Mouse (Mus musculus) frontal cortex, postnatal 14 days (tissue): ENCODE results near the gene Sec22c.
A peak's percentile ranks its signal among the peaks of the same experiment; 100 is the strongest.

Experiments
- DNase-seq, 2 experiments: peaks; one replicate each; pipeline ENCODE4 v3.0.0; 2022; ENCODE audit warnings: low spot score in 2 of 2

Sec22c gene

GRCm38 (mm10) chr9:121647026-121647425, 58.3 kb downstream of the Sec22c start:
- DNase-seq: no peak

- no peak for DNase-seq
Observed at GRCm38 (mm10) chr9:121644855-121645254, 60.4 kb downstream of the Sec22c start.

GRCm38 (mm10) chr9:121642401-121643181, 62.7 kb downstream of the Sec22c start, which contains the start of gene Vipr1:
TSS of gene Vipr1 (plus strand) at chr9:121642716.
- DNase-seq: peak; percentile 74 to 76

GRCm38 (mm10) chr9:121642001-121642400, 63.3 kb downstream of the Sec22c start, which contains the start of gene Lyzl4:
TSS of gene Lyzl4 (minus strand) at chr9:121642096.
- peak; percentile 70 to 74 for DNase-seq

GRCm38 (mm10) chr9:121641235-121641915, 63.9 kb downstream of the Sec22c start:
- peak in 1 of 2 experiments; percentile 37 for DNase-seq

- peak in 1 of 2 experiments; percentile 44 for DNase-seq
Observed at GRCm38 (mm10) chr9:121639790-121640189, 65.5 kb downstream of the Sec22c start.

- no peak for DNase-seq
Observed at GRCm38 (mm10) chr9:121635835-121636576, 69.3 kb downstream of the Sec22c start.

GRCm38 (mm10) chr9:121633306-121633705, 72.0 kb downstream of the Sec22c start:
- DNase-seq: no peak

GRCm38 (mm10) chr9:121632891-121633290, 72.4 kb downstream of the Sec22c start:
- DNase-seq: no peak

- DNase-seq: no peak
Observed at GRCm38 (mm10) chr9:121631946-121632345, 73.3 kb downstream of the Sec22c start.

- DNase-seq: no peak
Observed at GRCm38 (mm10) chr9:121630627-121631026, 74.7 kb downstream of the Sec22c start.
